Mouse (Mus musculus): ENCODE measurements around the gene Pparg.

Pparg gene

GRCm38 (mm10) chr6:115361606-115362462, 1.1 kb downstream of the Pparg start:
- DNase-seq (ENCODE audit: extremely low spot score, low spot score): no peak

GRCm38 (mm10) chr6:115366869-115367610, 6.3 kb downstream of the Pparg start:
- no peak for DNase-seq (ENCODE audit: extremely low spot score, low spot score)

- no peak for DNase-seq (ENCODE audit: extremely low spot score, low spot score)
Observed at GRCm38 (mm10) chr6:115374871-115375852, 14.4 kb downstream of the Pparg start.

GRCm38 (mm10) chr6:115380596-115380995, 19.8 kb downstream of the Pparg start:
- no peak for DNase-seq (ENCODE audit: extremely low spot score, low spot score)

GRCm38 (mm10) chr6:115382712-115383111, 22.0 kb downstream of the Pparg start:
- DNase-seq (ENCODE audit: extremely low spot score, low spot score): no peak

- DNase-seq (ENCODE audit: extremely low spot score, low spot score): no peak
Observed at GRCm38 (mm10) chr6:115389945-115390540, 29.3 kb downstream of the Pparg start.

- no peak for DNase-seq (ENCODE audit: extremely low spot score, low spot score)
Observed at GRCm38 (mm10) chr6:115396911-115397310, 36.2 kb downstream of the Pparg start.

- DNase-seq (ENCODE audit: extremely low spot score, low spot score): no peak
Observed at GRCm38 (mm10) chr6:115404354-115404753, 43.6 kb downstream of the Pparg start.

- no peak for DNase-seq (ENCODE audit: extremely low spot score, low spot score)
Observed at GRCm38 (mm10) chr6:115411477-115411876, 50.7 kb downstream of the Pparg start.

GRCm38 (mm10) chr6:115418171-115418570, 57.4 kb downstream of the Pparg start:
- no peak for DNase-seq (ENCODE audit: extremely low spot score, low spot score)

GRCm38 (mm10) chr6:115418964-115419363, 58.2 kb downstream of the Pparg start:
- no peak for DNase-seq (ENCODE audit: extremely low spot score, low spot score)

- DNase-seq (ENCODE audit: extremely low spot score, low spot score): no peak
Observed at GRCm38 (mm10) chr6:115420963-115421362, 60.2 kb downstream of the Pparg start.

GRCm38 (mm10) chr6:115421665-115422064, 60.9 kb downstream of the Pparg start:
- DNase-seq (ENCODE audit: extremely low spot score, low spot score): no peak

- DNase-seq (ENCODE audit: extremely low spot score, low spot score): no peak
Observed at GRCm38 (mm10) chr6:115424433-115424832, 63.7 kb downstream of the Pparg start.

GRCm38 (mm10) chr6:115432726-115433125, 72.0 kb downstream of the Pparg start:
- no peak for DNase-seq (ENCODE audit: extremely low spot score, low spot score)

- DNase-seq (ENCODE audit: extremely low spot score, low spot score): no peak
Observed at GRCm38 (mm10) chr6:115434054-115434453, 73.3 kb downstream of the Pparg start.

GRCm38 (mm10) chr6:115434816-115435215, 74.1 kb downstream of the Pparg start:
- DNase-seq (ENCODE audit: extremely low spot score, low spot score): no peak

GRCm38 (mm10) chr6:115440231-115441006, 79.7 kb downstream of the Pparg start:
- no peak for DNase-seq (ENCODE audit: extremely low spot score, low spot score)

GRCm38 (mm10) chr6:115452501-115452900, 91.8 kb downstream of the Pparg start:
- no peak for DNase-seq (ENCODE audit: extremely low spot score, low spot score)

GRCm38 (mm10) chr6:115462743-115463337, 102.1 kb downstream of the Pparg start:
- no peak for DNase-seq (ENCODE audit: extremely low spot score, low spot score)
